Mouse (Mus musculus) layer of hippocampus, postnatal 36 days (tissue): ENCODE measurements around the gene P2ry6. TPM values are rescaled to one million over a fixed set of nuclear protein-coding genes. Genes with fewer than 3 reads are reported as not detected.

Experiments
- DNase-seq, 2 experiments: peaks; one replicate each; pipeline ENCODE4 v3.0.0; 2022
- total RNA-seq, 2 experiments: library from RNA; stranded (reverse); gene quantifications; 2 replicates each; pipeline ENCODE4 v1.2.3; 2021

Gene P2ry6
- total RNA-seq, 2 experiments from 2014 or later = 3.2 to 3.5 TPM

GRCm38 (mm10) chr7:100988092-100988491 lies 13.6 kb upstream of the P2ry6 start:
- peak; percentile 65 to 74 for DNase-seq

DNA sequence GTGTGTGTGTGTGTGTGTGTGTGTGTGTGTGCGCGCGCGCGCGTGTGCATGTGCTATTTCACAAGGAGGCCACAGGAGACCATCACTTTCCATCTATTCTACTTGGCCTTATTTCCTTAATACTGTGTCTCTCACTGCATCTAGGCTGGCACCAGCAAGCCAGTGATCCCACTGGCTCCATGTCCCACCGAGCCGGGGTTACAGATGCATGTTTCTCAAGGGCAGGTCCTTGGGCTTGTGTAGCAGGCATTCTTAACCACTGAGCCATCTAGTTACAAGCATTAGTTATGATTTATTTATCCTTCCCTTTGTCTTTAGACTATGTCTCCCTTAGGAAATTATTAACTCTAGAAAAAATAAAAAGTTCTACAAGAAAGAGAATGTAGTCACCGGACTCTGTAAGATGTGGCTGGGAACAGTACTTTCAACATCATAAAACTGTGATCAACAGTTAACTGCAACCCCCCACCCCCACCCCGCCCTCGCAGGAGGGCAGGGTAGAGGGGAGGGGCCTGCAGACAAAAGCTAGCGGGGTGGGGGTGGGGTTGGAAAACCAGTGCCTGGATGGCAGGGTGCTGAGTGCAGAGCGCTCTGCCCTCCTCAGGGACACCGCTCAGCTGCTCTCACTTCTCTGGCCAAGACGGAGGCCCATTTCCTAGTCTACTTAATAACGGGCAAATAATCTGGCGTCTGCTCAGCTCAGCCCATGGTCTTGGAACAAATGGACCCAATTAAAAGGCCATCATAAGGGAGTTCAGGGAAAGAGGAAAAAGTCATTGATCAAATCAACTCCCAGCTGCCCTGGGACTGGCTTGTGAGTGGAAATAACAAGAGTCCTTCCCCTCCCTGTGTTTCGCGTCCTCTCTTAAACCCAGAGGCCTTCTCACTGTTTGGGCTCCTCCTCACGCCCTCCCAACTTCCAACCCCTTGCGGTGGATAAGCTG lies 10.3 kb upstream of the P2ry6 start:
- DNase-seq = no peak

DNA sequence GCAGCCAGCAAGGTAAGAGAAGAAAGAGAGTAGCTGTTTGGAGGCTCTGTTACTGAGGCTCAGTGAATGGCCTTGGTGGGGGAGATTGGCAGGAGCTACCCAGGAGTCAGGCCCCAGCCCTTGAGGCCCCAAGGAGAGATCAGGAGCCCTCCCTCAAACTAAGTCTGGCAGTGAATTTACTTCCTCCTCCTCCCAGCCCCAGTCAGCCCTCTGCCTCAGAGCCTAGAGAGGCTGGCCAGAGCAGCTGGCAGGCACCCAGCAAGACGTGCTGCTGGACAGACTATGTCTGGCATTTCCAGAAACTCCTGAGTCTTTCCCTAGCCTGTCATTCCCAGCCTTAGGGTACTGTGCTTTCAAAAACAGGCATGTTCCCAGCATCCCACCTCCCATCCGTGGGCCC lies 4.7 kb upstream of the P2ry6 start:
- DNase-seq = no peak

DNA sequence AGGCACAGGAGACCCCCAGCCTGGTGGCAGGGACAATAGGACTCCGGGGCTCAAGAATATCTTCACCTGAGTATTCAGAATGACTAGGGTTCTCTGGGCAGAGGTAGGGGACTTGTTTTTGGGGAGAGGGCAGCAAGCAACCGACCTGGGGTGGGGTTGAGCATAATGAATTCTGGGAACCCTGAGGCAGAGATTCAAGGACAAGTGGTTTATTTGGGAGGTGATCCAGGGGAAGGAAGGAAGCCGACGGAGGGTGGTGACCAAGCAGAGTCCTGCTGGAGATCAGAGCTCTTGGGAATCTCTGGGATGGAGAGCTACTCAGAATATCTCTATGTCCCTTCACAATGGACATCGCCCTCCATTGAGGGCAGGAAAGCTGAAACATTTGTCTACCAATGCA lies 3.7 kb upstream of the P2ry6 start:
- DNase-seq = no peak

DNA sequence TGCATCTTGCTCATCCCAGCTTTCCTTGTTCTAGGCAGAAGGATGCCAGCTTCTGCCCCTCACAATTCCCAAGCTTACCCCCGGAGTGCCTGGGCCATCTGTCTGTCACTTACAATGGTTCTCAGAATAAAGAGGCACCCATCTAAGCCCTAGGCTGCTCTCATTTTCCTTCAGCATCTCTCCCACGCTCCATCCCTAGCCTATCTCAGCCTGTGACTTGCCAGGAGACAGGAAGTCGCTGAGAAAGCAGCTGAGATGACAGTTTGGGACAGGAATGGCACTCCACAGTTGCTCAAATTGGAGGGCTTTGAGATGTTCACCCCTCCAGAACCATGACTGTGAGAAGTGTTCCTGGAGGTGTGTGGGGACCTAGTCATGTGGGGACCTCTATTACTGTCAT lies 1.6 kb downstream of the P2ry6 start:
- no peak for DNase-seq

- DNase-seq = no peak
Observed at GRCm38 (mm10) chr7:100968874-100969659, 5.4 kb downstream of the P2ry6 start.

DNA sequence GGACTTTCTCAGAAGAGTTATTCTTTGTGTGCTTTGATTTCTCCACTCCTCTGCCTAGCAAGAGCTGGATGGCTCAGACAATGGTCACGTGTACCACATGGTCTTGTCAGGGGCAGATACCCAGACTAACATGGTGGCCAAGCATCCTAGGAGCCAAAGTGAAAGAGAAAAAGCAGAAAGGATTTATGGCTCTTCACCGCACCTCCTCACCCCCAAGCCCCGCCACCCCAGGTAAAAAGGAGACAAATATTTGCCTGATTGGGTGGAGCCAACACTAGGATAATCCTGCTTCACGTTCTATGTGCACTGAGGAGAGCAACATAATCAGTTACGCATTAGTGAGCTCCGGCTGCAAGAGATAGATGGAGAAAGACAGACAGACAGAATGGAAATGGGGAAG lies 6.1 kb downstream of the P2ry6 start:
- no peak for DNase-seq

GRCm38 (mm10) chr7:100967850-100968249 lies 6.6 kb downstream of the P2ry6 start:
- no peak for DNase-seq

DNA sequence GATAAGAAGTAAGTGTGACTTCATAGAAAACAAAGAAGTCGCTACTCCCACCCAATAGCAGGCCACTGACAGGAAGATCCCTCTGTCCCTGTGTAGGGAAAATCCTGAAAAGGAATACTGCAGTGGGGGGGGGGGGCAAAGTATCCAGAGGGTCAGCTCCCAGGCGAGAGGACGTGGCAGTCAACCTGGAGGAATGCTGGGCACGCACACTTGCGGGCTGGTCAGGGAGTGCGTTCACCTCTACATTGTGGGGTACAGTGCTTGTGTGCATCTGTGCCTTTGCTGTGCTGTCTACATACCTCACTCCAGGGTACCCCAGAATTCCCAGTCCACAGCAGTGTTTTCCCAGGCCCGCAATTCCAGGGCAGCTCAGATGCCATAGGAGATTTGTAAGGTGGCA lies 8.4 kb downstream of the P2ry6 start:
- no peak for DNase-seq

DNA sequence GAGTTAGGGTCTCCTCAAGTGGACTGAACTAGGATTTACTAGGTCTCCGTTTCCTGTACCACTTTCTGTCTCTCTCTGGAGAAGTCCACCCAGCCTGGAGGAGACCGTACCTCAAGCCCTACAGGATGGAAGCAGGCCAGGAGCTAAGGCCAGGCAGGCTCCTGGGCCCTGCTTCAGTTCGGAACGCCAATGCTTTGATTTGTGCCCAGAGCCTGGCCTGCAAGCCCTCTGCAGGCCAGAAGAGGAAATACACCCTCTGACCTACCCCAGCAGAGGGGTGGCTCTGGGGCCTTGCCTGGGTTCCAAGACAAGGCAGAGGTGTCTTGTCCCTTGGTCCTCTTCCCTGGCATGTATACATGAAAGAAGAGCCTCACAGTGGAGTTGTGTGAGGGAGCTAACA lies 9.4 kb downstream of the P2ry6 start:
- DNase-seq = no peak

DNA sequence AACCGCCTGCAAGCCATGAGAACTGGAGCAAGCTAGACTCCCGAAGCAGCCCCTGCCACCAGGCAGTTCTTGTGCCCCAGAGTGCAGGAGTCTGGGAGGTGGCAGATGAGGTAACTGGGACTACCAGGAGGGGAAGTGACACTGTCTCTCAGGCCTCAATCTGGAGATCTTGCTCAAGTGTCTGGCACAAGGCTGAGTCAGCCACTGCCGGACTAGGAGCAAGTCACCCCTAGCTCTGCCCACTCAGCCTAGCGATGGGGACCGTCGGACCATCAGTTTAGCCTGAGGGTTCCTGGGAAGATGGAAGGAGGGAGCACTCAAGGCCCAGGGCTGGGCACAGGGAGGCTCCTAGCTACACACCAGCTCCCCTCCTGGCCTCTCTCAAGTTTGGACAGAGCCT lies 10.2 kb downstream of the P2ry6 start:
- no peak for DNase-seq

GRCm38 (mm10) chr7:100963381-100963780 lies 11.1 kb downstream of the P2ry6 start:
- DNase-seq = no peak

DNA sequence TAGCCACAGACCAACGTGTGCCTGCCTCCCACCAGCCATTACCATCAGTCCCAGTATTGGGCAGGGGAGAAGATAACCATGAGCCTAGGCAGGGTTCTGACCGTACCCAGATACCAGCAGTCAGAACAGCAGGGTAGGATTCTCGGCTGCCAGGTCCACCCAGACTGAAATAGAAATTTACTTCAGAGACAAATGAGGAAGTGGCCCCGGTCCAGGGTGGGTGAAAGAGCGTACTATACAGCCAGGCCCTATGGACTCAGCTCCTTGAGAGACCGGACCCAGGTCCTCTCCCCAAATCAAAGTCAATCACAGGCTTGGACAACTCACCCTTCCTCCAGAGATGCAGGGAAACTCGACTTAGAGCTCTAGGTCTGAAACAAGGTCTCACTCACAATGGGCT lies 13.3 kb downstream of the P2ry6 start:
- DNase-seq = no peak

DNA sequence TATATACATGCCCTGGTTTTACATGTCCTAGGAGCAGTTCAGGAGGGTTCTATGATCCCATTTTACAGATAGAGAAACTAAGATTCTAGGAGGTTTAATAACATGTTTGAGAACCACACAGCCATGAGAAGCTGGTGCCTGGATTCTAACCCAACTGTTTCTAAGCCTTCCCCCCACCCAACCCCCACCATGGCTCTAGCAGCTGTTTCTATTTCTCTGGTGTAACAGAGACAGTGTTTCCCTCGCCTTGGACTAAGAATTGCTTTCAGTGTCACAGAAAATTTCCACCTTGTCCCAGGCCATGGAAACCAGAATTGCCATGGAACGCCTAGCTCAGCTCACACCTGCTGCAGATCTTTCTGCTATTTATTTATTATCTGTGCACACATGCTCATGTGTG lies 14.0 kb downstream of the P2ry6 start:
- no peak for DNase-seq

DNA sequence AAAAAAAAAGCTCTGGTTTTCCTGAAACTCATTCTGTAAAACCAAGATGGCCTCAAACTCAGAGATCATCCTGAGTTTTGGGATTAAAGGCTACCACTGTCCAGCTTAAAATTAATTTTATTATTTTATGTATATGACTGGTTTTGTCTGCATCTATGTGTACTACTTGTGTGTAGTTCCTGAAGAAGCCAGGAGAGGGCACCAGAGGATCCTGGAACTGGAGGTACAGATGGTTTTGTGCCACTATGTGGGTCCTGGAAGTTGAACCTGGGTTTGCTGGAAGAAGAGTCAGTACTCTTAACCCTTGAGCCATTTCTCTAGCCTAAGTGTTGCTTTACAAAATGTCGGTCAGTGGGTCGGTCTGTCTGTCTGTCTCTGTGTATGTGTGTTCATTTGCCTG lies 16.0 kb downstream of the P2ry6 start:
- DNase-seq = no peak

DNA sequence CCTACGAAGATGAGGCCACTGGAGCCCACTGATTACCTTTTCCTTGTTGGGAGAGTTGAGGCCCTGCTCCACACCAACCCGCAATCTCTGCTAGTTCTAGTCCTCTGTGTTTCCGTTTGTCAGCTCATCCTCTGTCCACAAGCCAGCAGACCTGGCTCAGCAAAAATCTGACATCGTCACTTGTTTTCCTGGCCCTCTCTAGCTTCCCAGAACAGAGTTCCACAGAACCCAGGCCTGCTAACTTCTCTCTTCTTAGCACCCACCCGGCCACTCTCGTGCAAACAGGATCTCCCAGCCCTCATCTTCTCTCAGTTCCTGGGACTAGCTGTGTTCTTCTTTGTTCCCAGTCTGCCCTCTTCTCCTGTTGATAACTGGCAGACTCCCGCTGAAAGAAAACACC lies 21.8 kb downstream of the P2ry6 start:
- DNase-seq = no peak

GRCm38 (mm10) chr7:100951903-100952302 lies 22.5 kb downstream of the P2ry6 start:
- DNase-seq = no peak

DNA sequence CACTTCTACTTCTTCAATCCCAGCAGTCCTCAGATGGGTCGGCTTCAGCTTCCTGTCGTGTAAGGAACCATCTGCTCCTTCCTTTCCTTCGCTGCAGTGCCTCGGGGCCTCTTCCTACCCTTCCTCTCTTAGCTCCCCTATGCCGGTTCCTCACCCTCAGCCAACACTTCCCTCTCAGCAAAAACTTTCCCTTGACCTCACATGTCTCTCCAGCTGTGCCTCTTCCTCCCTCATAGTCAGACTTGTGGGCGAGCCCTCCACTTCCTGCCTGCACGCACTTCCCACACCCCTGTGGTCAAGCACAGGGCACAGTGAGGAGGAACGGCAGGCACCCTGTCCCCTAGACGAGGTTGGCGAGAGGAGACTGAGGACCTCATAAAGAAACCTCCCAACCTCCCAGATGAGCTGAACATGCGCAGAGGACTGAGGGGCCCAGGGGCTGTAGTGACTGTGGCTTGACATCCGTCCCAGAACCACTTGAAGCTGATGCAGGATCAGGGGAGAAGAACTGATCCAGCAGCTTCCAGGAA lies 23.9 kb downstream of the P2ry6 start:
- no peak for DNase-seq

DNA sequence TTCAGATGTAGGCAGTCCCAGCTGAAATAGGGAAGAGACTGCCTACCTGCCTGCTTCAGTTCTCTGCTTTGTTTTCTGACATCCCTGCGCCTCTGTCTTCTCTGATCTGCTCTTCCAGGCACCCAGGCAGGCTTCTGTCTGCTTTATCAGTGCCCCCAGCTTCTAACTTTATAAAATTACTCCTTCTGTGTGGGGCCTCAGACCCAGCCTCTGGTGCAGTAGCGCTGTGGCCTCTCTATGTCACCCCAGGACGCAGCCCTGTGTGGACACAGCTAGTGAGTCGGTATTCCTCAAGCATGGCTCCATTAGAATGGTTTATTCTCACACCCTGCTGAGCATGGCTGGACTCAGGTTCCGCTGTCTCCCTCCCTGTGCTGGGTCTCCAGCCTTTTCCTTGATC lies 24.4 kb downstream of the P2ry6 start:
- DNase-seq = no peak

DNA sequence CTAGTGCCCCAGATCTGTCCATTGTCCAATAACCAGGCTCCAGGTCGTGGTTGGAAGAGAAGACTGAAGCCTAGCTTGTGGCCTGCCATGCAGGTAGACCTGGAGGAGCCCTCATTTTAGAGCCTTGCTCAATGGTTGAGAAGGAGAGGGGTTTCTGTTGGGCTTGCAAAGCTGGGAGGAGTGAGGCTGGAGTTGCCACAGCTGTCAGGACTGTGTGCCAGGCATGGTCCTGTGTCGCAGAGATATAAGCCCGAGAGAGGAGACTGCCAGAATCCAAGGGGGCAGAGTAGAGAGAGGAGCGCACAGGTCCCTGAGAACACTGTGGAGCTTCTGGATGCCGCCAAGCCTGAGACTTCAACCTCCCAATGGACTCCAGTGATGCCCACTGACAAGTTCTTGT lies 29.7 kb downstream of the P2ry6 start:
- DNase-seq = no peak

DNA sequence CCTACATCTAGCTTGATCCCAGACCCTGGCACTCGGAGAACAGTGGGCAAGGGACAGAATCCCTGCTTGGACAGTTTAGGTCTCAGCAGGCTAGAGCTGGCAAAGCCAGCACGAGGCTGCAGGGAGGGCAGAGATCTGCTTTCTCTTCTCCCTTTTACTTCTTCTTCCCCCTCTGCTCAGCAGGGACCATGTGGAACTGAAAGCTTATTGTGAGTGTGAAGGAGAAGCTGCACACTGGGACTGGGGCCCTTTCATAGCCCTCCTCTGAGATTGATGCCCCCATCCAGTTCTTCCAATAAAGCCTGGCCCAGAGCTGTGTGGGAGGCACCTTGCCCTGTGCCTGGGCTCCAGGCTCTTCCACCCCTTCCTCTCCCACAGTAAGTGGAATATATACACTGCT lies 30.1 kb downstream of the P2ry6 start:
- DNase-seq = no peak

- peak in 1 of 2 experiments; percentile 70 for DNase-seq
Observed at GRCm38 (mm10) chr7:100942789-100943615, 31.4 kb downstream of the P2ry6 start.

GRCm38 (mm10) chr7:100941169-100941568 lies 33.3 kb downstream of the P2ry6 start:
- DNase-seq = no peak
